Mouse (Mus musculus) heart, adult 8-10 months (tissue): Measurements from ENCODE around the gene She. TPM values are rescaled to one million over a fixed set of nuclear protein-coding genes. Genes with fewer than 3 reads are reported as not detected.
A peak's percentile ranks its signal among the peaks of the same experiment; 100 is the strongest.

Experiments used
- DNase-seq: peaks from one replicate; pipeline ENCODE4 v3.0.0; 2022; ENCODE audit warnings: low spot score
- total RNA-seq, 4 experiments: library from RNA; stranded (reverse); gene quantifications; 2 replicates each; pipeline ENCODE4 v1.2.4; 2022

Gene She
- total RNA-seq, 4 experiments from 2014 or later: 8.5 to 14.1 (median 12.4) TPM

GRCm38 (mm10) chr3:89817056-89817455 is 14.1 kb upstream of the She start:
- peak; percentile 46 for DNase-seq

- no peak for DNase-seq
These were observed 12.6 kb upstream of the She start for GRCm38 (mm10) chr3:89818605-89819004.

- DNase-seq: no peak
These were observed 11.3 kb upstream of the She start for GRCm38 (mm10) chr3:89819897-89820296.

- no peak for DNase-seq
These were observed 10.7 kb upstream of the She start for GRCm38 (mm10) chr3:89820311-89821095.

- no peak for DNase-seq
These were observed 10.1 kb upstream of the She start for GRCm38 (mm10) chr3:89821096-89821513.

- DNase-seq: no peak
These were observed 9.4 kb upstream of the She start for GRCm38 (mm10) chr3:89821548-89822480.

GRCm38 (mm10) chr3:89823594-89823993 is 7.6 kb upstream of the She start:
- DNase-seq: no peak

GRCm38 (mm10) chr3:89826295-89826694 is 4.9 kb upstream of the She start:
- no peak for DNase-seq

- peak; percentile 61 for DNase-seq
These were observed 4.2 kb downstream of the She start for GRCm38 (mm10) chr3:89835362-89835761.

- DNase-seq: no peak
These were observed 11.1 kb downstream of the She start for GRCm38 (mm10) chr3:89842258-89842657.

GRCm38 (mm10) chr3:89843148-89843547 is 12.0 kb downstream of the She start:
- DNase-seq: peak; percentile 82

GRCm38 (mm10) chr3:89845814-89846213 is 14.6 kb downstream of the She start:
- DNase-seq: no peak

- DNase-seq: no peak
These were observed 16.0 kb downstream of the She start for GRCm38 (mm10) chr3:89847126-89847525.

GRCm38 (mm10) chr3:89847596-89847995 is 16.4 kb downstream of the She start:
- no peak for DNase-seq

GRCm38 (mm10) chr3:89848083-89848482 is 16.9 kb downstream of the She start:
- no peak for DNase-seq

GRCm38 (mm10) chr3:89853752-89854151 is 22.6 kb downstream of the She start:
- DNase-seq: peak; percentile 82

GRCm38 (mm10) chr3:89857353-89857752 is 26.2 kb downstream of the She start:
- no peak for DNase-seq

- peak; percentile 64 for DNase-seq
These were observed 27.0 kb downstream of the She start for GRCm38 (mm10) chr3:89858123-89858522.

- no peak for DNase-seq
These were observed 27.7 kb downstream of the She start for GRCm38 (mm10) chr3:89858888-89859287.

GRCm38 (mm10) chr3:89859936-89860335 is 28.8 kb downstream of the She start:
- DNase-seq: no peak

GRCm38 (mm10) chr3:89860343-89860742 is 29.2 kb downstream of the She start:
- DNase-seq: no peak

- DNase-seq: peak; percentile 81
These were observed 29.9 kb downstream of the She start for GRCm38 (mm10) chr3:89861070-89861469.
